Mouse (Mus musculus): ENCODE results near the gene 1700019D03Rik.
"Not testable (repeated sequence)": the region's sequence is repeated elsewhere in the genome, so short reads cannot be mapped to it uniquely, and the experiment has no call there.

1700019D03Rik gene

GRCm38 (mm10) chr1:52955102-52955501 is 64.9 kb downstream of the 1700019D03Rik start:
- no peak for DNase-seq (ENCODE audit: extremely low spot score, low spot score)

- no peak for DNase-seq (ENCODE audit: extremely low spot score, low spot score)
These were observed 65.5 kb downstream of the 1700019D03Rik start for GRCm38 (mm10) chr1:52954456-52954855.

- no peak for DNase-seq (ENCODE audit: extremely low spot score, low spot score)
These were observed 66.4 kb downstream of the 1700019D03Rik start for GRCm38 (mm10) chr1:52953548-52953947.

- DNase-seq (ENCODE audit: extremely low spot score, low spot score), result peak; percentile 53
These were observed 67.2 kb downstream of the 1700019D03Rik start for GRCm38 (mm10) chr1:52952551-52953397.

- DNase-seq (ENCODE audit: extremely low spot score, low spot score), result no peak
These were observed 67.8 kb downstream of the 1700019D03Rik start for GRCm38 (mm10) chr1:52952143-52952542.

- DNase-seq (ENCODE audit: extremely low spot score, low spot score), result no peak
These were observed 68.7 kb downstream of the 1700019D03Rik start for GRCm38 (mm10) chr1:52951146-52951868.

- no peak for DNase-seq (ENCODE audit: extremely low spot score, low spot score)
These were observed 72.1 kb downstream of the 1700019D03Rik start for GRCm38 (mm10) chr1:52947895-52948294.

GRCm38 (mm10) chr1:52939021-52939420 is 81.0 kb downstream of the 1700019D03Rik start:
- no peak for DNase-seq (ENCODE audit: extremely low spot score, low spot score)

GRCm38 (mm10) chr1:52934494-52934893 is 85.5 kb downstream of the 1700019D03Rik start:
- DNase-seq (ENCODE audit: extremely low spot score, low spot score), result no peak

- DNase-seq (ENCODE audit: extremely low spot score, low spot score), result not testable (repeated sequence)
These were observed 95.5 kb downstream of the 1700019D03Rik start for GRCm38 (mm10) chr1:52924482-52924881.

- not testable (repeated sequence) for DNase-seq (ENCODE audit: extremely low spot score, low spot score)
These were observed 101.1 kb downstream of the 1700019D03Rik start for GRCm38 (mm10) chr1:52918897-52919296.

- DNase-seq (ENCODE audit: extremely low spot score, low spot score), result no peak
These were observed 103.3 kb downstream of the 1700019D03Rik start for GRCm38 (mm10) chr1:52916655-52917054.

- DNase-seq (ENCODE audit: extremely low spot score, low spot score), result no peak
These were observed 110.2 kb downstream of the 1700019D03Rik start for GRCm38 (mm10) chr1:52909783-52910182.

- DNase-seq (ENCODE audit: extremely low spot score, low spot score), result no peak
These were observed 135.8 kb downstream of the 1700019D03Rik start for GRCm38 (mm10) chr1:52884208-52884607.

All from neural tube, embryonic 10.5 days (tissue).